Mouse (Mus musculus): ENCODE measurements at regions not wholly inside any gene's neighbourhood (a gene's known extent, or its start where the extent isn't known, plus 50 kb on each side); places are given as distances from the start of the nearest gene placed in this dataset.

DNA sequence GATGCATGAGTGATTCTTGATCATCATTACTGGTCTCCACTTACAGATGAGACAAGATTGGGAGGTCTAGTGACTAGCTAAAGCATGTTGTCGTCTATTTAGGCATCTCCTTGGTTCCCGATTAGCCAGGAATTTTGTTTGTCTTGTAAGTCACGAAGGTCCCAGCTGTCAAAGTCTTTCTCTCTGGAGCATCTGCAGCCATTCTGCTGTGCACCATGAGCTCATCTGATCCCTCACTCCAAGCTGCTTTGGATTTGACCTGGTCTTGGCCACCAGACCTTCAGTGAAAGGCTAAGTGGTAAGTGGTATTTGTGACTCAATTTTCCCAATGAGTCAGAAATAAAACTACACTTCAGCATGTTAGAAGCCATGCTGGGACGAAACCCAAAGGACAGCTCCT, 53.3 kb upstream of the Creb5 start:
- Histone ChIP-seq H3K79me2 (ENCODE audit: control insufficient read depth, insufficient read depth, low read length) (no peaks in the 10 kb centered on the region), H3K27ac (replicated peaks; ENCODE audit: insufficient read depth, low read depth, low read length) (no peak overlapping the region), H3K9ac (ENCODE audit: low read depth, low read length) (no peak overlapping the region), H3K36me3 (ENCODE audit: control insufficient read depth, insufficient read depth, low read length) (no peaks in the 10 kb centered on the region), H3K4me3 (ENCODE audit: insufficient read depth, low read depth, low read length) (no peak overlapping the region), H3K4me1 (ENCODE audit: control insufficient read depth, insufficient read depth, low read length) (no peaks in the 10 kb centered on the region), H3K27me3 (ENCODE audit: control insufficient read depth, insufficient read depth, low read length) (no peaks in the 10 kb centered on the region; the same call in 1 of the 2 replicates)
- no peak for DNase-seq (ENCODE audit: extremely low read depth, low read depth, low spot score)
- WGBS: 52% methylated on average over 4 of the region's 4 CpGs
- no peak for TF ChIP-seq CTCF (IDR thresholded peaks at IDR 0.05; ENCODE audit: low read depth, low read length)
- TF ChIP-seq POLR2A (IDR thresholded peaks at IDR 0.05; ENCODE audit: extremely low read depth, insufficient read depth, low read length): no peak

DNA sequence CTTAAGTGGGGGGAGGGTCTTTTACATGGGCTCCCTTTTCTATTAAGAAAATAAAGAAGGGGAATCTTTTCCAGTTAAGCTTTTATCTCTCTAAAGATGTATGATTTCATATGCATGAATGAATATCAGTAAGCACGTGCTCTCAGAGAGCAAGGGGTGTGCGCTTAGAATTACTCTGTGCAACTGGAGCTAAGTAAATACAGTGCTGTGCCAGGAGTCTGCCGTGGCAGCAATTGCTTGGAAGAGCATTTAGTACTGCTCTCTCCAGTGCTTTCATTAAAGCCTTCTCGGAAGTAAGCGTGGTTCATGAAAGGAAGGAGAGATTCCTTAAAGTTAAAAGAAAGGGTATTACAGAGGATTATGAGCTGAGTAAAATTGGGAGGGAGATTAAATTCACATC, 54.5 kb upstream of the Creb5 start:
- H3K9ac ChIP-seq (ENCODE audit: low read depth, low read length): no peak overlapping the region
- no peaks in the 10 kb centered on the region for H3K79me2 ChIP-seq (ENCODE audit: control insufficient read depth, insufficient read depth, low read length)
- no peaks in the 10 kb centered on the region for H3K36me3 ChIP-seq (ENCODE audit: control insufficient read depth, insufficient read depth, low read length)
- H3K27me3 ChIP-seq (ENCODE audit: control insufficient read depth, insufficient read depth, low read length): no peaks in the 10 kb centered on the region; the same call in 1 of the 2 replicates
- H3K4me3 ChIP-seq (ENCODE audit: insufficient read depth, low read depth, low read length): no peak overlapping the region
- no peak overlapping the region for H3K27ac ChIP-seq (replicated peaks; ENCODE audit: insufficient read depth, low read depth, low read length)
- no peaks in the 10 kb centered on the region for H3K4me1 ChIP-seq (ENCODE audit: control insufficient read depth, insufficient read depth, low read length)
- no peak for DNase-seq (ENCODE audit: extremely low read depth, low read depth, low spot score)
- WGBS: 40% methylated on average over 5 of the region's 5 CpGs
- TF ChIP-seq CTCF (IDR thresholded peaks at IDR 0.05; ENCODE audit: low read depth, low read length) (no peak), POLR2A (IDR thresholded peaks at IDR 0.05; ENCODE audit: extremely low read depth, insufficient read depth, low read length) (no peak)

- H3K9ac ChIP-seq (ENCODE audit: low read depth, low read length): no peak overlapping the region
- H3K27ac ChIP-seq (replicated peaks; ENCODE audit: insufficient read depth, low read depth, low read length): no peak overlapping the region
- H3K79me2 ChIP-seq (ENCODE audit: control insufficient read depth, insufficient read depth, low read length): no peaks in the 10 kb centered on the region
- H3K27me3 ChIP-seq (ENCODE audit: control insufficient read depth, insufficient read depth, low read length): no peaks in the 10 kb centered on the region; the same call in 1 of the 2 replicates
- H3K4me1 ChIP-seq (ENCODE audit: control insufficient read depth, insufficient read depth, low read length): no peaks in the 10 kb centered on the region
- no peak for DNase-seq (ENCODE audit: extremely low read depth, low read depth, low spot score)
- H3K36me3 ChIP-seq (ENCODE audit: control insufficient read depth, insufficient read depth, low read length): no peaks in the 10 kb centered on the region
- 60% methylated on average over 6 of the region's 6 CpGs for WGBS
- H3K4me3 ChIP-seq (ENCODE audit: insufficient read depth, low read depth, low read length): no peak overlapping the region
- TF ChIP-seq POLR2A (IDR thresholded peaks at IDR 0.05; ENCODE audit: extremely low read depth, insufficient read depth, low read length) (no peak), CTCF (IDR thresholded peaks at IDR 0.05; ENCODE audit: low read depth, low read length) (no peak)
These were observed 57.7 kb upstream of the Creb5 start for GRCm38 (mm10) chr6:53229350-53229749.

DNA sequence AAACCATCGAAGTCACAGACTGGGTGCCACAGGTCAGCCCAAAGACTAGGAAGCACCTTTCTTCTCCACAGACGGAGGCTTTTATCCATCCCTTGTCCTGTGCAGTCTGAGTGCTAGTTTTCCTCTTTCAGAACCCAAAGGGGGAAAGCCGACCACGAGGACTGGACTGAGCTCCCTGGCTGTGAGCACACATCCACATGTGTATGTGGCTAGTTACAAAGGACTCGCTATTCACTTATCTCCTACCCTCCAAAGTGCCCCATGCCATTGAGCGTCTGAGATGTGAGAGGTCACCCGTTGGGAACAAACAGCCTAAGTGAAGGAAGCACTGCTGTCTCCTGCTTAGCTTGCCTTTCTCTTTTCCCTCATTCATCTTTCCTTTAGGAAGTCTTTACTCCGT, 65.0 kb upstream of the Creb5 start:
- H3K9ac ChIP-seq (ENCODE audit: low read depth, low read length): no peak overlapping the region
- H3K4me1 ChIP-seq (ENCODE audit: control insufficient read depth, insufficient read depth, low read length): no peaks in the 10 kb centered on the region
- H3K36me3 ChIP-seq (ENCODE audit: control insufficient read depth, insufficient read depth, low read length): no peaks in the 10 kb centered on the region
- TF ChIP-seq CTCF (IDR thresholded peaks at IDR 0.05; ENCODE audit: low read depth, low read length) (no peak), POLR2A (IDR thresholded peaks at IDR 0.05; ENCODE audit: extremely low read depth, insufficient read depth, low read length) (no peak)
- H3K27ac ChIP-seq (replicated peaks; ENCODE audit: insufficient read depth, low read depth, low read length): no peak overlapping the region
- no peaks in the 10 kb centered on the region for H3K79me2 ChIP-seq (ENCODE audit: control insufficient read depth, insufficient read depth, low read length)
- no peak for DNase-seq (ENCODE audit: extremely low read depth, low read depth, low spot score)
- H3K27me3 ChIP-seq (ENCODE audit: control insufficient read depth, insufficient read depth, low read length): no peaks in the 10 kb centered on the region; the same call in 1 of the 2 replicates
- 73% methylated on average over 8 of the region's 8 CpGs for WGBS
- no peak overlapping the region for H3K4me3 ChIP-seq (ENCODE audit: insufficient read depth, low read depth, low read length)

DNA sequence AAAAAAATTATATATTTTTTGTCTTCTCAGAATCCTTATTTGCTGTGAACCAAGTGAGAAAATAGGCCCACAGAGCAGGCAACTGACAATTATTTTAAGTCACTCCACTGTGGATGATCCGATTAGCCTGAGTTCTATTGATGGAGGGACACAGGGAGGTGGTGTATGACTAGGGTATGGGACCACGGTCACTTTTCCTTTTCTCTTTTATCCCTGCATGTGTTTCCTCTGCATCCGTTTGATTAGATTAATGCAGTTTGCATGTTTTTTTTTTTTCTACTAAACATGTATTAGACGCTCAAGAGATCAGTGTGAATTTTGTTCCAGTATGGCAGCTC, 65.4 kb upstream of the Creb5 start:
- H3K27me3 ChIP-seq (ENCODE audit: control insufficient read depth, insufficient read depth, low read length): no peaks in the 10 kb centered on the region; the same call in 1 of the 2 replicates
- 80% methylated on average over 4 of the region's 4 CpGs for WGBS
- no peak overlapping the region for H3K27ac ChIP-seq (replicated peaks; ENCODE audit: insufficient read depth, low read depth, low read length)
- no peaks in the 10 kb centered on the region for H3K79me2 ChIP-seq (ENCODE audit: control insufficient read depth, insufficient read depth, low read length)
- TF ChIP-seq POLR2A (IDR thresholded peaks at IDR 0.05; ENCODE audit: extremely low read depth, insufficient read depth, low read length) (no peak), CTCF (IDR thresholded peaks at IDR 0.05; ENCODE audit: low read depth, low read length) (no peak)
- no peak overlapping the region for H3K4me3 ChIP-seq (ENCODE audit: insufficient read depth, low read depth, low read length)
- H3K36me3 ChIP-seq (ENCODE audit: control insufficient read depth, insufficient read depth, low read length): no peaks in the 10 kb centered on the region
- no peak for DNase-seq (ENCODE audit: extremely low read depth, low read depth, low spot score)
- H3K4me1 ChIP-seq (ENCODE audit: control insufficient read depth, insufficient read depth, low read length): no peaks in the 10 kb centered on the region
- H3K9ac ChIP-seq (ENCODE audit: low read depth, low read length): no peak overlapping the region

DNA sequence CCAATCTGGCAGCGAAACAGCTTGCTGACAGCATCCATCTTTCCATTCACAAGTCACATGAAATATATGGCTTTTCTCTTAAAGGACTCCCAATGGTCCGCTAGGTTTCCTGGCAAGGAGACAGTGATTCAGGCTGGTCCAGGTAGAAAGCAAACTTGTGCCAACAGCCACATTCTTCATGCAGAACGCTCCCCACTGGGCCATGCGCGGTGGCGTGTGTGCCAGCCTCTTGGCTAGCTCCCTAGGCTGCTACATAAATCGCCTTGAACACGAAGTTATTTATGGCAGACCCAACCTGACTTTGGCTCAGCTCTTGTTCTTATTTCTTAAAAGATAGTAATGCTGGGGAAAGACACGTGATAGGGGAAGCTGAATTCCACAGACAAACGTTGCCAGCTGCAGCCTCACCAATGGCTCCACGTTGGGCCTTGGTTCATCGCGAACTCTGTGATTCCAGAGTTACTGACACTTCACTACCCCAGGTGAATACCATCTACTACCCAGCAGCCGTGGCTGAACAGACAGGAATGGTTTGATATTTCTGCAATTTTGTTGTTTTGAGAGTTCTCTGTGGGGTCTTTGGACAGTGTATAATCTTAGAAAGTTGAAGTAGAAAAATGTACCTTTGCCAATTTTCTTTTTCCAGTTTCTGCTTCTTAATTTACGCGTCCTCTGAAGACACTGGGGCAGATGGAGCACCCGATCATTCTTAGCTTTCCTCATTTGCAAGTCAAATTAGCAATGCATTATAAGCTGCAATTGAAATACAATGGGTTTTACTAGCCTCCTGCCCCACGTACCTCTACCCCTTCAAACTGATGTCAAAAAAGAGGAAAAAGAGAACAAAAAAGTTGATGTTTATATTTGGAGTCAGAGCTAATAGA, 66.0 kb upstream of the Creb5 start:
- Histone ChIP-seq H3K4me1 (ENCODE audit: control insufficient read depth, insufficient read depth, low read length) (no peaks in the 10 kb centered on the region), H3K36me3 (ENCODE audit: control insufficient read depth, insufficient read depth, low read length) (no peaks in the 10 kb centered on the region), H3K4me3 (ENCODE audit: insufficient read depth, low read depth, low read length) (no peak overlapping the region), H3K79me2 (ENCODE audit: control insufficient read depth, insufficient read depth, low read length) (no peaks in the 10 kb centered on the region), H3K27ac (replicated peaks; ENCODE audit: insufficient read depth, low read depth, low read length) (no peak overlapping the region), H3K27me3 (ENCODE audit: control insufficient read depth, insufficient read depth, low read length) (no peaks in the 10 kb centered on the region; the same call in 1 of the 2 replicates), H3K9ac (ENCODE audit: low read depth, low read length) (no peak overlapping the region)
- DNase-seq (ENCODE audit: extremely low read depth, low read depth, low spot score): no peak
- WGBS: 87% methylated on average over 18 of the region's 18 CpGs
- no peak for TF ChIP-seq POLR2A (IDR thresholded peaks at IDR 0.05; ENCODE audit: extremely low read depth, insufficient read depth, low read length)
- no peak for TF ChIP-seq CTCF (IDR thresholded peaks at IDR 0.05; ENCODE audit: low read depth, low read length)

All from liver, adult 2 months (tissue).